Mouse (Mus musculus) liver, adult 2 months (tissue): ENCODE data around the gene Slc43a2.

Experiments
- CTCF ChIP-seq: fragments of 200-500 bp; IDR thresholded peaks from 2 replicates; pipeline ENCODE4 v1.5.1; 2011; ENCODE audit warnings: low read depth, low read length, control low read depth
- POLR2A ChIP-seq: fragments of 200-500 bp; IDR thresholded peaks from 2 replicates; pipeline ENCODE4 v1.6.1; 2011; ENCODE audit warnings: low read length, control low read depth; ENCODE audit not compliant: insufficient read depth; ENCODE audit errors: extremely low read depth

DNA sequence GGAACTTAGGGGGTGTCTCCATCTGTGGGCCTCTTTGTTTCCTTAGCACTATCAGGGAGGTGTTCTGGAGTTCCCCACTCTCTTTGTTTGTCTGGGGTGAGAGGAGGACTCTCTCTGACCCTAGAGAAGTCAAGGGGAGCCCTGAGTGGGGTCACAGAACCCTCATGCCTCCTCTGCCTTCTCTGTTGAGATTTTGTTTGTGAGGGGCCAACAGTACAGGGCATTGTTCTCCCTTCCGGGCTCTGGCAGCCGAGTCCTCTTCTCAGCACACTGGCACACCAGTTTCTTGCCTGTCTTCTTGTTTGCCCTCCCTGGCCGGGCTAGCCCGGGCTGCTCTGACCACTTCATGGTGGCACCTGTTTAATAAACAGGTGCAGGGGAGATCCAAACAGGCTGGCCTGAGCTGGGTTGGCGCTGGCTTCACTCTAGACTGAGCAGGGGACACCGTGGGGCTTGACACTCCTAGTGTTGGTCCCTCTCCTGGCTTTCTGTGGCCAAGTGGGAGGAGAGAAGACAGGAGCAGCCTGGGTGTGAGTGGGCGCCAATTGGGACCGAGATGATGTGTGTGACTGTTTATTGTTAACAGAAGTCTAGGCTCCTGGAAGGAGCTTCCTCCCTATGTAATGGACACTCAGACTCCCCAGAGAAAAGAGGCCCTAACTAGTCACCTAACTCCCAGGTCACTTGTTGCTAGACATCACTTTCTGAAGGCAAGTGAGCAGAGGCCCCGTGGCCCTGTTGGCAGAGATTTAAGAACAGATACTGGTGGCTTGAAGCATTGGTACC is 6.9 kb downstream of the Slc43a2 start:
- no peak for TF ChIP-seq CTCF
- TF ChIP-seq POLR2A = no peak
